Mouse (Mus musculus) kidney, adult 2 months (tissue): ENCODE results near the gene Zbtb7a.

ENCODE experiments used
- CTCF ChIP-seq: fragments of 200-500 bp; conservative IDR thresholded peaks from 2 replicates; pipeline ENCODE4 v1.5.1; 2011; ENCODE audit warnings: low read depth, mild to moderate bottlenecking, control low read depth, low read length, moderate library complexity, mixed read lengths; ENCODE audit not compliant: insufficient read depth, insufficient read length
- POLR2A ChIP-seq: fragments of 200-500 bp; IDR thresholded peaks from one replicate; pipeline ENCODE4 v1.6.1; 2011; ENCODE audit warnings: low read depth, low read length, control low read depth

DNA sequence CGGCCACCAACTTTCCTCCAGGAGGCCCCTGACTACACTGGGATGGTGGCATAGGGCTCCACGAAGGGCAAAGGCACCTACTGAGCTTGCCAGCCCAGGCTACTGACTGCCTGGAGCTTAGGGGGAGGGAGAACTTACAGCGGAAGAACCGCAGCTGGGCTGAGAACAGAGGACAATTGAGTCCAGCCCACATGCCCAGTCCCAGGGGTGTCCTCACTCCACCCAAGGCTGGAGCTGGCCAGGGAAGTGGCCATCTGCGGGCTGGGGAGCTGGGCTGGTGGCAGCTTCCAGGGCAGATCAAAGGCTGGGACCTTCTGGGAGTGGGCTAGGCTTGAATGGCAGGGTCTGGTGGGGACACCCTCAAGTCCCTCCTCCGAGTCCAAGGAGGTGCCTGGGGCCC is 19.7 kb downstream of the Zbtb7a start:
- TF ChIP-seq POLR2A (no peak), CTCF (no peak)
